Mouse (Mus musculus) kidney, postnatal 14 days (tissue): ENCODE measurements at regions not wholly inside any gene's neighbourhood (a gene's known extent, or its start where the extent isn't known, plus 50 kb on each side); places are given as distances from the start of the nearest gene placed in this dataset.

ENCODE experiments used
- DNase-seq: peaks from one replicate; pipeline ENCODE4 v3.0.0; 2022; ENCODE audit warnings: mixed read lengths

DNA sequence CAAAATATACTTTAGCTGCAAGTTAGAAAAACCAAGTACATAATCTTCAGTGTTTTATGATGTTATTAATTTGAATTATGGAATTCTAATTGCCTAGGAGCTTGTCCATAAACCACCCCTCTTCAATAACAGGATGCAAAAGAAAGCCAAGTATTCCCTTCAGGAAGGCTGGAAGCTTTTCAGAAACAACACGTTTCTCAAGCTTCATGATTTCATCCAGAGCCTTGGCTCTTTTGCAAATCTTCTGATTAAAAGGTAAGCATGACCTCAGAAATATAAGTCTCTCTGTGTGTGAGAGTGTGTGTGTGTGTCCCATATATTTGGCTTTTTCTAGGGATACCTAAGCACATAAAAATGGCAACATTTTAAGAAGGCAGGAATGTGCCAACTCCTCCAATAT is 570.0 kb downstream of the Gm11232 start:
- DNase-seq, result peak; percentile 24

- no peak for DNase-seq
Measured at GRCm38 (mm10) chr4:71177661-71178060, 580.1 kb downstream of the Gm11232 start.

DNA sequence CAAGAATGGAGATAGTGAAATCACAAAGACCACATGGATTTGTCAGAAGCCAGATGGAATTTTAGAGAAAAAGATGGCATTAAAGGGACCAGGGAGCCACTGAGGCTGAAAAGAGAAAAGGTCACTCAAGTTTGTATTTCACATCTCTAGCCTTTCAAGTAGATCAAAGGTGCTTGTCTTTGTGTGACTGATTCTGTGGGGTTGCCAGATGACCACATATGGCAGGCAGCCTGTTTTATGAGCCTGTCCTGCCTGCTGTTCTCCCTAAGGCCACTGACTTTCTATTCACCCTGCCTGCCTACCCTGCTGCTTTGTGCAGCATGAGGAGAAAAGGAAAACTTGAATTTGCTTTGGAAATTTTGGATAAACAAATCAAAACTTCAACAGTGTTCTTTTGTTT is 592.0 kb downstream of the Gm11232 start:
- no peak for DNase-seq

GRCm38 (mm10) chr4:71131670-71132317 is 597.0 kb upstream of the Megf9 start:
- DNase-seq, result no peak

GRCm38 (mm10) chr4:71130946-71131669 is 596.3 kb upstream of the Megf9 start:
- peak; percentile 7 for DNase-seq

GRCm38 (mm10) chr4:71129306-71129705 is 594.5 kb upstream of the Megf9 start:
- peak; percentile 7 for DNase-seq
